ENCODE assay signal across 10 mouse cellular contexts in the genomic region with DNA sequence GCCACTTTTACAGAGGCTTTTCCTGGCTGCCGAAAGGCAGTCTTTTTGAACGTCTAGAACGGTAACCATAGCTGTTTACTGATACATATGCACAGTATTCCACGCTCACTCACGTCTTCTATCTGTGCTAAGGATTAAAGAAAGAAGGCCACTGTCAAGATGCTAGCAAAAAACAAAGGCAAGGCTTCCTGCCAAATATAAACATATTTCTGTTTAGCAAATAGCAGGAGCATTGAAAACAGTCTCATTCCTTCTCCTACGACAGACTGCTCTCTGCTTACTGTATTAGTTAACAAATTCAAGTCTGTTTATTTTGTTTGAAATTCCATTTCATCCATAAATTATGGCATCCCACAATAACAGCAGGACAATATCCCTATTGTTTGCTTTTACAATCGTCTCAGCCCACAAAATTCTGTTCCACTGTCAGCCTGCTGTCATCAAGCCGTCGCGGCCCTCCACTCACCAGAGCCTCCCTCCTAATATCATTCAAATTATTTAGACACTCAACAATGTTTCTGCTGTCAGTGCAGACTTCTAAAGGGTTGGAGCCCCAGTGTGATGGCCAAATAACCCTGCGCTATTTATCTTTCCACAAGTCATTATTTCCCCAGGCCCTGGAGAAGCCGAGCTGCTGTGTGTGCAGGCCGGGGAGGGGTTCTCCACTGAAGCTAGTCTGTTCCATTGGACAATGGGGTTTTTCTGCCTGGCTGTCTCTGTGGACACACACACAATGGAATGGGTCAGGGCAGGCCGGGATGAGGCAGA.
DNase-seq lines count a peak whose midpoint lies in the region; TF ChIP-seq lines count a peak whose summit lies in the region.
"Had no signal": no experiment of that assay in that cellular context is flagged by ENCODE, and none has a peak within 500 bp of the region (broad histone marks: within the 10 kb centered on the region; RNA-seq: fewer than 3 reads in every experiment).

No protein-coding gene starts in this region.

- no peak for TF ChIP-seq CTCF in gastrocnemius, adult 2 months (IDR thresholded peaks at IDR 0.05)

- intact Hi-C loops in gastrocnemius, adult 2 months (cut with DNase I): no loop called here

- H3K4me3 ChIP-seq in gastrocnemius, adult 2 months: no peak overlapping the region
- H3K4me3 ChIP-seq: limb, embryonic 13.5 days had no signal

- no peak overlapping the region for H3K27ac ChIP-seq in gastrocnemius, adult 2 months
- H3K27ac ChIP-seq: limb, embryonic 13.5 days had no signal

- DNase-seq in frontal cortex, postnatal 36 days (ENCODE audit: low spot score in 2 of 2): peak; percentile 4 to 8
- no peak for DNase-seq in frontal cortex, postnatal 14 days (ENCODE audit: low spot score in 2 of 2)
- peak; percentile 1 to 11 for DNase-seq in right cerebral cortex, postnatal 36 days (ENCODE audit: low spot score in 2 of 2)
- DNase-seq in right cerebral cortex, postnatal 4 days: no peak
- peak; percentile 18 to 29 for DNase-seq in layer of hippocampus, postnatal 36 days
- DNase-seq in adrenal gland, postnatal 4 days (ENCODE audit: low spot score in 2 of 2): no peak
- DNase-seq in kidney, postnatal 36 days: no peak
- DNase-seq in gastrocnemius, adult 2 months: no peak
- DNase-seq: adrenal gland, adult 2 months had no signal

Comparison
In these comparisons a context has a peak if more than half of its experiments do, and no peak if none do; other contexts are left out.
1. DNase-seq: peak in frontal cortex, postnatal 36 days (2 of 2), right cerebral cortex, postnatal 36 days (2 of 2) and layer of hippocampus, postnatal 36 days (2 of 2); none in frontal cortex, postnatal 14 days (0 of 2), right cerebral cortex, postnatal 4 days (single experiment), adrenal gland, postnatal 4 days (0 of 2), kidney, postnatal 36 days (0 of 2) and gastrocnemius, adult 2 months (single experiment).